Mouse (Mus musculus) forebrain, embryonic 15.5 days (tissue): ENCODE measurements around the gene Gjd3. TPM values are rescaled to one million over a fixed set of nuclear protein-coding genes. Genes with fewer than 3 reads are reported as not detected.

ENCODE experiments used
- ATAC-seq: fragments of 200-750 bp; cut with Nextera tagmentation; replicated peaks from 2 replicates; pipeline ENCODE4 v1.8.0; 2017; ENCODE audit warnings: mild to moderate bottlenecking, moderate TSS enrichment, moderate library complexity
- H3K27ac ChIP-seq: fragments of 300-500 bp; sonication (generic); replicated peaks from 2 replicates; pipeline ENCODE4 v1.5.1; 2015; ENCODE audit warnings: mild to moderate bottlenecking, inconsistent platforms
- H3K27me3 ChIP-seq: fragments of 300-500 bp; sonication (generic); 2 replicates; pipeline ENCODE4 v1.6.1; 2015; ENCODE audit warnings: inconsistent platforms
- H3K36me3 ChIP-seq: fragments of 300-500 bp; sonication (generic); 2 replicates; pipeline ENCODE4 v1.6.1; 2015; ENCODE audit warnings: mild to moderate bottlenecking, inconsistent platforms
- H3K4me1 ChIP-seq: fragments of 300-500 bp; sonication (generic); 2 replicates; pipeline ENCODE4 v1.6.1; 2015; ENCODE audit warnings: inconsistent platforms
- H3K4me2 ChIP-seq: fragments of 300-500 bp; sonication (generic); replicated peaks from 2 replicates; pipeline ENCODE4 v1.6.1; 2015; ENCODE audit warnings: mild to moderate bottlenecking, inconsistent platforms
- H3K4me3 ChIP-seq: fragments of 300-500 bp; sonication (generic); 2 replicates; pipeline ENCODE4 v1.5.1; 2015; ENCODE audit warnings: mild to moderate bottlenecking, inconsistent platforms
- H3K9ac ChIP-seq: fragments of 300-500 bp; sonication (generic); replicated peaks from 2 replicates; pipeline ENCODE4 v1.6.1; 2015; ENCODE audit warnings: mild to moderate bottlenecking, inconsistent platforms
- H3K9me3 ChIP-seq: fragments of 300-500 bp; sonication (generic); 2 replicates; pipeline ENCODE4 v1.6.1; 2016; ENCODE audit warnings: inconsistent platforms
- WGBS: fragments of 180-500 bp; shearing (Covaris S2); methylation state at CpG from one replicate; pipeline ENCODE4 v1.1.7; 2015; ENCODE audit warnings: mixed read lengths; 5-methylcytosine and 5-hydroxymethylcytosine counted together
- polyA plus RNA-seq: library from polyadenylated mRNA; unstranded; fragments of >200 nt; fragmentation: Nextera tagmentation; extraction: Ambion mirVana; gene quantifications from 2 replicates; pipeline ENCODE4 v1.2.1, GENCODE M21; 2015

Gene Gjd3
- 0.62 and 0.84 TPM in 2 replicates for polyA plus RNA-seq

DNA sequence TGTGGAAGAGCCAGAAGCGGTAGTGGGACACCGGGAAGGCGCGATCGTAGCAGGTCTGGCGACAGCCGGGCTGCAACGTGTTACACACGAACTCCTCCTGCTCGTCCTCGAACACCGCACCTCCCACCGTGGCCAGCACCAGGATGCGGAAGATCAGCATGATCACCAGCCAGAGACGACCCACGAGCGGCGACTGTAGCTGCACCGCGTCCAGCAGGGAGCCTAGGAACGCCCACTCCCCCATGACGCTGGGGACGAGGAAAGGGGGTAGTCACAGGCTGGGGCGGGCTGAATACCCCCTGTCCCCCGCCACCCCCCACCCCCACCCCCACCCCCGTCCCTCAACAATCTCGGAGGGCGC is at the start of gene Gjd3:
TSS of gene Gjd3 (minus strand) at position 244 of the 361 bp plus-strand sequence.
- peak; percentile 18; the same call in 1 of the 2 replicates for ATAC-seq
- Histone ChIP-seq H3K27me3 (peaks cover 7% of the 10 kb centered on the region), H3K27ac (peak within 1 kb of the TSS; percentile 83), H3K4me1 (peaks cover 11% of the 10 kb centered on the region), H3K36me3 (no peaks in the 10 kb centered on the region), H3K4me2 (peak within 1 kb of the TSS; percentile 78), H3K4me3 (peak within 1 kb of the TSS; percentile 50), H3K9ac (peak within 1 kb of the TSS; percentile 54), H3K9me3 (no peaks in the 10 kb centered on the region)
- WGBS = 1% methylated on average over 28 of the region's 28 CpGs

GRCm38 (mm10) chr11:99026899-99027440 is 44.2 kb upstream of the Gjd3 start:
- ATAC-seq = no peak

GRCm38 (mm10) chr11:99025878-99026277 is 43.1 kb upstream of the Gjd3 start:
- H3K36me3 ChIP-seq = no peaks in the 10 kb centered on the region
- WGBS = 86% methylated on average over 6 of the region's 6 CpGs
- H3K4me3 ChIP-seq = no peak overlapping the region
- no peaks in the 10 kb centered on the region for H3K9me3 ChIP-seq
- H3K4me1 ChIP-seq = peaks cover 19% of the 10 kb centered on the region
- no peak overlapping the region for H3K4me2 ChIP-seq
- no peak for ATAC-seq
- no peak overlapping the region for H3K9ac ChIP-seq
- no peaks in the 10 kb centered on the region for H3K27me3 ChIP-seq
- no peak overlapping the region for H3K27ac ChIP-seq

More at GRCm38 (mm10) chr11:99026899-99027440, 44.2 kb upstream of the Gjd3 start:
- H3K27me3 ChIP-seq = no peaks in the 10 kb centered on the region
- H3K4me2 ChIP-seq = no peak overlapping the region
- no peaks in the 10 kb centered on the region for H3K9me3 ChIP-seq
- H3K27ac ChIP-seq = no peak overlapping the region
- H3K9ac ChIP-seq = no peak overlapping the region
- H3K4me1 ChIP-seq = peaks cover 19% of the 10 kb centered on the region
- H3K4me3 ChIP-seq = no peak overlapping the region
- 84% methylated on average over 12 of the region's 12 CpGs for WGBS
- H3K36me3 ChIP-seq = no peaks in the 10 kb centered on the region

DNA sequence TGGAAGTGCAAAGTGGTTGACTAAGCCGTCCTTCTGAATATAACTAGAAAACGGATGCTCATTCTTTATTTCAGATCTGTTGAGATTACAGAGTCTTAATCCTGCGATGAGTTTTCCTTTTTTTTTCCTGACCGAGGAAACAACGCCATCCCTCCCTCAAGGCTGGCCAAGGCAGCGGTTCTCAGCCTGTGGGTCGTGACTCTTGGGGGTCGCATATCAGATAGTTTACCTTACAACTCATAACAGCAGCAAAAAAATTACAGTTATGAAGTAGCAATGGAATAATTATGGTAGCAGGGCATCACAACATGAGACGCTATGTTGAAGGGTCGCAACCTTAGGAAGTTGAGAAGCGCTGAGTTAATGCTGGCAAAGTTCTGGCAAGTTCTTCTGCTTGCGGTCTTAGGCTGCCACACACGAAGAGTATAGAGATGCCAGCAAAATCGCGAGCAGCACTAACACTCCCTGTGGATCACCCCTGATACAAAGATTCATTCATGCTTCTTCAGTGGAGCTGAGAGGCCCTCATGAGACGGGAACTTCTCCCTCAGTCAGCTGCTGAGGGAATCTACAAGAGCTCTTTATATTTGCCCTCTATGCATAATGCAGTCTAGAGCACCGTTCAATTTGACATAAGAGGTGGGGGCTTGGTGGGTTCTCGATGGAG is 41.8 kb upstream of the Gjd3 start:
- no peaks in the 10 kb centered on the region for H3K9me3 ChIP-seq
- H3K4me1 ChIP-seq = peaks cover 19% of the 10 kb centered on the region
- no peaks in the 10 kb centered on the region for H3K36me3 ChIP-seq
- H3K27me3 ChIP-seq = no peaks in the 10 kb centered on the region
- peak overlapping the region; percentile 54; the same call in 1 of the 2 replicates for H3K27ac ChIP-seq
- H3K9ac ChIP-seq = peak overlapping the region; percentile 9; the same call in 1 of the 2 replicates
- WGBS = 46% methylated on average over 18 of the region's 18 CpGs
- peak overlapping the region; percentile 44 for H3K4me2 ChIP-seq
- peak; percentile 65 for ATAC-seq
- H3K4me3 ChIP-seq = peak overlapping the region; percentile 61

DNA sequence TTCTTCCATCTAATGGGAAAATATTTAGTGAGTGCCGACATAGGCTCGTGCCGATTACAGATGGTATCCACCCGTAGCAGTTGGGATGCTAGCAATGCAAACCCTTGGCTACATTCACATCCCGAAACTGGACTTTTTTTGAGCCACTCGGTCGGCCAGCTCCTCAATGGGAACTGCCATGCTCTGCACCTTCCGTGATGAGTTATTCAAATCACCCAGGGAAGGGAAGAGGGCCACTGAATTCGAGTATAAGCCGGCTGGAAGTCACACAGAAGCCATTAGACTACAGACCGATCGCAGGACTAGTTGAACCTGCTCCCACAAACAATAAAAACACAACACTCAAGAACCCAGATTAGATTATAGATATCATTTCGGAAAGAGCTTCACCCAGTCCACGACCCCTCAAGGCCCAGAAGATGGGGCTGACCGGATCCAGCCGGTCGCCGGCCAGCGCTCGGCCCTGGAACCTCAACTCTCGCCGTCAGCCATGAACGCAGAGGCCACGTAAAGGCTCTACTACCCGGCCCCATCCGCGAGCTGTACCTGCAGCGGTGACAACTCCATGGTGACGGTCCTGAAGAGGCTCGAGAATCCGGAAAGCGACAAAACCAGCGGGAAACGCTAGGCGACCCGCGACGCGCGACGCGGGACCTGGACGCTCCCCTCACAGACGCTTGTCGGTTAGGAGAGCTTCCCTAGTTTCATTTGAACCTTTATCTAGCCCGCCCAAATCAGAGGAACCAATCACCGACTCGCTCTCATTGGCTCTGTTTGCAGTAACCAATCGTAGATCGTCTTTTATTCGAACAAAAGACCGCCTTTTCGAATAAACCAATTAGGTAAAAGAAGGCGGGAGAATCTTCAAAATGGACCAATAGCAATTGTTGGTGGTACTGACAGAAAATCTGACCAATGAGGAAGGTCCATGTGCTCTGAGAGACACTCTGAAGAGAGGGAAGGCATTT is 41.0 kb upstream of the Gjd3 start, which contains the start of gene Top2a:
TSS of gene Top2a (minus strand) at position 690 of the 968 bp plus-strand sequence.
- H3K36me3 ChIP-seq = no peaks in the 10 kb centered on the region
- H3K9me3 ChIP-seq = no peaks in the 10 kb centered on the region
- peak within 1 kb of the TSS; percentile 50 for H3K9ac ChIP-seq
- peak within 1 kb of the TSS; percentile 61 for H3K4me3 ChIP-seq
- H3K4me1 ChIP-seq = peaks cover 19% of the 10 kb centered on the region
- no peaks in the 10 kb centered on the region for H3K27me3 ChIP-seq
- ATAC-seq = peak; percentile 97
- peak within 1 kb of the TSS; percentile 63 for H3K4me2 ChIP-seq
- H3K27ac ChIP-seq = peak within 1 kb of the TSS; percentile 54; the same call in 1 of the 2 replicates
- WGBS = under 1% methylated on average over 54 of the region's 54 CpGs

GRCm38 (mm10) chr11:99023094-99023493 is 40.3 kb upstream of the Gjd3 start:
- Histone ChIP-seq H3K36me3 (no peaks in the 10 kb centered on the region), H3K27me3 (no peaks in the 10 kb centered on the region), H3K4me3 (peak overlapping the region; percentile 61), H3K4me2 (peak overlapping the region; percentile 63), H3K9ac (peak overlapping the region; percentile 50), H3K27ac (no peak overlapping the region), H3K4me1 (peaks cover 19% of the 10 kb centered on the region), H3K9me3 (no peaks in the 10 kb centered on the region)
- 2% methylated on average over 4 of the region's 4 CpGs for WGBS
- no peak for ATAC-seq

GRCm38 (mm10) chr11:99022384-99022933 is 39.6 kb upstream of the Gjd3 start:
- ATAC-seq = no peak

GRCm38 (mm10) chr11:99019844-99020243 is 37.0 kb upstream of the Gjd3 start:
- H3K27ac ChIP-seq = no peak overlapping the region
- no peaks in the 10 kb centered on the region for H3K9me3 ChIP-seq
- H3K9ac ChIP-seq = no peak overlapping the region
- no peak overlapping the region for H3K4me2 ChIP-seq
- no peak for ATAC-seq
- 94% methylated on average over 6 of the region's 6 CpGs for WGBS
- H3K27me3 ChIP-seq = no peaks in the 10 kb centered on the region
- peaks cover 19% of the 10 kb centered on the region for H3K4me1 ChIP-seq
- H3K36me3 ChIP-seq = peaks cover 11% of the 10 kb centered on the region
- no peak overlapping the region for H3K4me3 ChIP-seq

More at GRCm38 (mm10) chr11:99022384-99022933, 39.6 kb upstream of the Gjd3 start:
- Histone ChIP-seq H3K4me3 (peak overlapping the region; percentile 61), H3K36me3 (no peaks in the 10 kb centered on the region), H3K27me3 (no peaks in the 10 kb centered on the region), H3K9me3 (no peaks in the 10 kb centered on the region), H3K9ac (peak overlapping the region; percentile 32), H3K4me2 (peak overlapping the region; percentile 63), H3K27ac (no peak overlapping the region), H3K4me1 (peaks cover 19% of the 10 kb centered on the region)
- 75% methylated on average over 5 of the region's 5 CpGs for WGBS

- no peak overlapping the region for H3K27ac ChIP-seq
- WGBS = 88% methylated on average over 1 of the region's 1 CpGs
- no peak overlapping the region for H3K4me2 ChIP-seq
- no peaks in the 10 kb centered on the region for H3K9me3 ChIP-seq
- H3K36me3 ChIP-seq = peaks cover 36% of the 10 kb centered on the region
- ATAC-seq = no peak
- no peak overlapping the region for H3K4me3 ChIP-seq
- no peak overlapping the region for H3K9ac ChIP-seq
- H3K4me1 ChIP-seq = no peaks in the 10 kb centered on the region
- no peaks in the 10 kb centered on the region for H3K27me3 ChIP-seq
Observed at GRCm38 (mm10) chr11:99013856-99014255, 31.0 kb upstream of the Gjd3 start.

DNA sequence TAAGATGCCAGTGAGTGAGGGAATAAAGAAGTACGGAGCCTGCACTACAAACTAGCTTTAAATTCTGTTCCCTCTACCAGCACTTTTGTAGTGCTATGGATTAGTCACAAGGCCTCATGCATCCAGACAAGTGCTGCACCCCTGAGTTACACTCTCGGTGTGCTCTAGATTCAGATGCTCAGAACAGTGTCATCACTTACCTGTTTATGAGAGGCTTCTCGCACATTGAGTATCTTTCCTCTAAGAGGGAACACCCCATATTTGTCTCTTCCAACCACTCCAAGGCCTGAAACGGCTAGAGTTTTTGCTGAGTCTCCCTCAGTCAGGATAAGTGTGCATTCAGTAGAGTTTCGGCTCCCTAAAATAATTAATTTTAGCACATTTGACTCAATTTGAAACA is 27.9 kb upstream of the Gjd3 start:
- no peak overlapping the region for H3K9ac ChIP-seq
- H3K4me3 ChIP-seq = no peak overlapping the region
- no peaks in the 10 kb centered on the region for H3K9me3 ChIP-seq
- no peaks in the 10 kb centered on the region for H3K4me1 ChIP-seq
- H3K36me3 ChIP-seq = peaks cover 47% of the 10 kb centered on the region
- H3K4me2 ChIP-seq = no peak overlapping the region
- WGBS = 93% methylated on average over 5 of the region's 5 CpGs
- H3K27me3 ChIP-seq = no peaks in the 10 kb centered on the region
- H3K27ac ChIP-seq = no peak overlapping the region
- ATAC-seq = no peak

DNA sequence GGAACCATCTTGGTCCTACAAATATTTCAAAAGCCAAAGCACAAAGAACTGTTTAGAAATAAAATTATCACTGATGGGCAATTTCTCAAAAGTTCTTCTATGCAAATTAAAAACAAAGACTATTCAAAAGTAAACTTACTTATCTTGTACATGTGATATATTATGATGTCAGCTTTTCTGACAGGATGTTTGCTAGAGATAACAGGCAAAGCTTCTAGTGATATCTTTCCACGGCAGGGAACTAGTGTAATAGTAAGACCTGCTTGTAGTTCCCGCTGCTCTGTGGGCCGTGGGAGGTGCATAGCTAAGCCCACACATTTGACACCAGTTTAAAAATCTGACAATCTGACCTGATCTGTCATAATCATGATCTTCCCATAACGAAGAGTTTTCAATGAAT is 27.3 kb upstream of the Gjd3 start:
- H3K27ac ChIP-seq = no peak overlapping the region
- no peak overlapping the region for H3K4me3 ChIP-seq
- 88% methylated on average over 4 of the region's 4 CpGs for WGBS
- H3K9ac ChIP-seq = no peak overlapping the region
- no peak overlapping the region for H3K4me2 ChIP-seq
- ATAC-seq = no peak
- H3K9me3 ChIP-seq = no peaks in the 10 kb centered on the region
- H3K4me1 ChIP-seq = no peaks in the 10 kb centered on the region
- H3K27me3 ChIP-seq = no peaks in the 10 kb centered on the region
- peaks cover 45% of the 10 kb centered on the region for H3K36me3 ChIP-seq
